Mouse (Mus musculus) heart, adult 2 months (tissue): ENCODE data around the gene Aox2.
A peak's percentile ranks its signal among the peaks of the same experiment; 100 is the strongest.

ENCODE experiments used
- CTCF ChIP-seq: fragments of 200-600 bp; IDR thresholded peaks from 2 replicates; pipeline ENCODE4 v1.8.1; 2022; ENCODE audit warnings: antibody characterized with exemption, mild to moderate bottlenecking, moderate library complexity
- EP300 ChIP-seq: fragments of 200-500 bp; IDR thresholded peaks from 2 replicates; pipeline ENCODE4 v1.6.1; 2011; ENCODE audit warnings: low read depth, low read length, control low read depth; ENCODE audit not compliant: insufficient read depth
- POLR2A ChIP-seq: fragments of 200-500 bp; IDR thresholded peaks from 2 replicates; pipeline ENCODE4 v1.6.1; 2011; ENCODE audit warnings: mild to moderate bottlenecking, low read depth, low read length, control low read depth; ENCODE audit not compliant: insufficient read depth

GRCm38 (mm10) chr1:58240347-58240746, 37.8 kb upstream of the Aox2 start:
- peak; percentile 62 for TF ChIP-seq CTCF
- no peak for TF ChIP-seq POLR2A
- TF ChIP-seq EP300 = no peak
